9 mouse cellular contexts compared by ENCODE assay signal in genomic region chr14:11161751-11162231, GRCm38 (mm10). TPM values are rescaled to one million over a fixed set of nuclear protein-coding genes. Genes with fewer than 3 reads are reported as not detected.
DNase-seq lines count a peak whose midpoint lies in the region; ATAC-seq and TF ChIP-seq lines count a peak whose summit lies in the region.
"Had no signal": no experiment of that assay in that cellular context is flagged by ENCODE, and none has a peak within 500 bp of the region (broad histone marks: within the 10 kb centered on the region; RNA-seq: fewer than 3 reads in every experiment).

Gene Fhit, minus strand, starts transcription at chr14:11162035.

- H3K4me3 ChIP-seq in forebrain, embryonic 10.5 days: peak within 1 kb of the TSS; percentile 70
- peak within 1 kb of the TSS; percentile 77 for H3K4me3 ChIP-seq in heart, embryonic 13.5 days
- peak within 1 kb of the TSS; percentile 77 for H3K4me3 ChIP-seq in kidney, embryonic 16.5 days (ENCODE audit: low read length)
- H3K4me3 ChIP-seq in limb, embryonic 15.5 days: peak within 1 kb of the TSS; percentile 67
- H3K4me3 ChIP-seq in midbrain, postnatal 0 days (ENCODE audit: low read depth, low read length): peak within 1 kb of the TSS; percentile 59

- H3K27ac ChIP-seq in forebrain, embryonic 10.5 days: peak within 1 kb of the TSS; percentile 85
- H3K27ac ChIP-seq in heart, embryonic 13.5 days (replicated peaks): peak within 1 kb of the TSS; percentile 57
- H3K27ac ChIP-seq in kidney, embryonic 16.5 days (ENCODE audit: low read length): peak within 1 kb of the TSS; percentile 84
- H3K27ac ChIP-seq in limb, embryonic 15.5 days: peak within 1 kb of the TSS; percentile 78
- peak within 1 kb of the TSS; percentile 62 for H3K27ac ChIP-seq in midbrain, postnatal 0 days (ENCODE audit: low read depth, low read length)

- H3K36me3 ChIP-seq in forebrain, embryonic 10.5 days (replicated peaks): no peaks in the 10 kb centered on the region
- H3K36me3 ChIP-seq in heart, embryonic 13.5 days: no peaks in the 10 kb centered on the region
- H3K36me3 ChIP-seq in kidney, embryonic 16.5 days (ENCODE audit: insufficient read depth, low read length): no peaks in the 10 kb centered on the region
- H3K36me3 ChIP-seq in limb, embryonic 15.5 days: no peaks in the 10 kb centered on the region
- no peaks in the 10 kb centered on the region for H3K36me3 ChIP-seq in midbrain, postnatal 0 days (ENCODE audit: insufficient read depth, low read length)

- peak; percentile 88 for ATAC-seq in heart, embryonic 13.5 days (ENCODE audit: extremely low read depth, insufficient number of reproducible peaks, low FRiP score, low TSS enrichment)
- peak; percentile 96 for ATAC-seq in kidney, embryonic 16.5 days (ENCODE audit: low FRiP score, low TSS enrichment)
- ATAC-seq in limb, embryonic 15.5 days (ENCODE audit: insufficient number of reproducible peaks, low FRiP score, low TSS enrichment, low read depth): peak; percentile 95
- peak; percentile 96 for ATAC-seq in midbrain, postnatal 0 days (ENCODE audit: low FRiP score)

- peak within 1 kb of the TSS; percentile 79 for H3K4me2 ChIP-seq in heart, embryonic 13.5 days
- H3K4me2 ChIP-seq in kidney, embryonic 16.5 days (replicated peaks; ENCODE audit: low read depth, low read length): peak within 1 kb of the TSS; percentile 85
- peak within 1 kb of the TSS; percentile 78 for H3K4me2 ChIP-seq in limb, embryonic 15.5 days
- peak within 1 kb of the TSS; percentile 91 for H3K4me2 ChIP-seq in midbrain, postnatal 0 days (ENCODE audit: low read depth, low read length, poor library complexity, severe bottlenecking)

- WGBS in forebrain, embryonic 10.5 days: under 1% methylated on average over 28 of the region's 28 CpGs
- WGBS in heart, embryonic 13.5 days: under 1% methylated on average over 28 of the region's 28 CpGs
- under 1% methylated on average over 28 of the region's 28 CpGs for WGBS in kidney, embryonic 16.5 days
- WGBS in limb, embryonic 15.5 days: under 1% methylated on average over 28 of the region's 28 CpGs
- under 1% methylated on average over 28 of the region's 28 CpGs for WGBS in midbrain, postnatal 0 days

- TF ChIP-seq CTCF in midbrain, postnatal 0 days (IDR thresholded peaks at IDR 0.05): 0 out of 2 replicates have a peak, but pooled peaks have one; percentile 1

- no peaks in the 10 kb centered on the region for H3K27me3 ChIP-seq in forebrain, embryonic 10.5 days (ENCODE audit: poor library complexity, severe bottlenecking)
- H3K27me3 ChIP-seq in heart, embryonic 13.5 days (replicated peaks): no peaks in the 10 kb centered on the region
- no peaks in the 10 kb centered on the region for H3K27me3 ChIP-seq in kidney, embryonic 16.5 days (ENCODE audit: insufficient read depth, low read length)
- H3K27me3 ChIP-seq in limb, embryonic 15.5 days: no peaks in the 10 kb centered on the region
- no peaks in the 10 kb centered on the region for H3K27me3 ChIP-seq in midbrain, postnatal 0 days (ENCODE audit: insufficient read depth, low read length)

- H3K9me3 ChIP-seq in forebrain, embryonic 10.5 days: no peaks in the 10 kb centered on the region
- H3K9me3 ChIP-seq in heart, embryonic 13.5 days: no peaks in the 10 kb centered on the region
- no peaks in the 10 kb centered on the region for H3K9me3 ChIP-seq in kidney, embryonic 16.5 days (ENCODE audit: low read length)
- no peaks in the 10 kb centered on the region for H3K9me3 ChIP-seq in limb, embryonic 15.5 days
- H3K9me3 ChIP-seq in midbrain, postnatal 0 days (ENCODE audit: low read length): no peaks in the 10 kb centered on the region

- peaks cover 16% of the 10 kb centered on the region for H3K4me1 ChIP-seq in forebrain, embryonic 10.5 days
- H3K4me1 ChIP-seq in heart, embryonic 13.5 days: 0 out of 2 replicates have a peak, but pooled peaks cover 2% of the 10 kb centered on the region
- H3K4me1 ChIP-seq in kidney, embryonic 16.5 days (ENCODE audit: insufficient read depth, low read length): peaks cover 8% of the 10 kb centered on the region; the same call in 1 of the 2 replicates
- H3K4me1 ChIP-seq in limb, embryonic 15.5 days: peaks cover 3% of the 10 kb centered on the region; the same call in 1 of the 2 replicates
- no peaks in the 10 kb centered on the region for H3K4me1 ChIP-seq in midbrain, postnatal 0 days (ENCODE audit: insufficient read depth, low read length)

- H3K9ac ChIP-seq in heart, embryonic 13.5 days: peak within 1 kb of the TSS; percentile 84
- H3K9ac ChIP-seq in kidney, embryonic 16.5 days (replicated peaks; ENCODE audit: low read length): peak within 1 kb of the TSS; percentile 85
- peak within 1 kb of the TSS; percentile 60 for H3K9ac ChIP-seq in limb, embryonic 15.5 days
- H3K9ac ChIP-seq in midbrain, postnatal 0 days (replicated peaks; ENCODE audit: low read length, poor library complexity, severe bottlenecking): peak within 1 kb of the TSS; percentile 69

- DNase-seq in CD4-positive helper T cell, adult 2 months (ENCODE audit: low read depth, low spot score): peak; percentile 86
- peak; percentile 42 for DNase-seq in c-Kit-positive CD71-negative TER-119-negative erythroid progenitor cells, embryonic 14.5 days (ENCODE audit: low read depth)
- DNase-seq in forebrain, embryonic 10.5 days (ENCODE audit: extremely low spot score, low spot score): peak; percentile 83
- DNase-seq in midbrain, postnatal 0 days (ENCODE audit: low spot score): peak; percentile 97
- peak; percentile 54 to 65 for DNase-seq in spleen, postnatal 14 days (ENCODE audit: low spot score in 2 of 2)

RNA-seq across cellular contexts. Expression of gene Fhit, which starts in this region (rescaled TPM):
- 1.2 and 1.4 TPM in 2 replicates for polyA plus RNA-seq in forebrain, embryonic 10.5 days (2016; fragmentation: Nextera tagmentation; extraction: Ambion mirVana)
- polyA plus RNA-seq in heart, embryonic 13.5 days (2015; fragmentation: Nextera tagmentation; extraction: Ambion mirVana): 4.4 and 4.8 TPM in 2 replicates
- 6.4 and 6.7 TPM in 2 replicates for polyA plus RNA-seq in kidney, embryonic 16.5 days (2015; fragmentation: Nextera tagmentation; extraction: Ambion mirVana)
- 5.2 and 6.3 TPM in 2 replicates for polyA plus RNA-seq in limb, embryonic 15.5 days (2015; fragmentation: Nextera tagmentation; extraction: Ambion mirVana)
- total RNA-seq in midbrain, postnatal 0 days (2014; rRNA removed): 7.7 and 9.9 TPM in 2 replicates
- 11.2 and 11.8 TPM in 2 replicates for polyA plus RNA-seq in midbrain, postnatal 0 days (2015; fragmentation: Nextera tagmentation; extraction: Ambion mirVana)
- polyA plus RNA-seq: C2C12 had no signal

Comparison
In these comparisons a context has a peak if more than half of its experiments do, and no peak if none do; other contexts are left out.
1. Peak in every context shown above with its lines: DNase-seq, ATAC-seq, H3K4me3 ChIP-seq and H3K27ac ChIP-seq.
2. DNase-seq: peak in every context shown above with its lines; median percentile 97 in midbrain, postnatal 0 days; 86 in CD4-positive helper T cell, adult 2 months; 83 in forebrain, embryonic 10.5 days; 60 in spleen, postnatal 14 days; 42 in c-Kit-positive CD71-negative TER-119-negative erythroid progenitor cells, embryonic 14.5 days.